ENCODE assay signal across 8 mouse cellular contexts in genomic region chr15:102295633-102296367, GRCm38 (mm10). TPM values are rescaled to one million over a fixed set of nuclear protein-coding genes. Genes with fewer than 3 reads are reported as not detected.
DNase-seq lines count a peak whose midpoint lies in the region; ATAC-seq and TF ChIP-seq lines count a peak whose summit lies in the region.

Gene Espl1 (plus strand): TSS chr15:102296266.

- peak within 1 kb of the TSS; percentile 78 for H3K4me2 ChIP-seq in forebrain, embryonic 11.5 days (ENCODE audit: low read depth, low read length, severe bottlenecking)
- H3K4me2 ChIP-seq in heart, postnatal 0 days (ENCODE audit: low read depth, low read length): peak within 1 kb of the TSS; percentile 100
- peak within 1 kb of the TSS; percentile 75 for H3K4me2 ChIP-seq in liver, embryonic 16.5 days (ENCODE audit: low read depth, low read length)
- H3K4me2 ChIP-seq in neural tube, embryonic 13.5 days: peak within 1 kb of the TSS; percentile 75

- peak within 1 kb of the TSS; percentile 83 for H3K4me3 ChIP-seq in forebrain, embryonic 11.5 days (ENCODE audit: low read depth, low read length)
- H3K4me3 ChIP-seq in heart, postnatal 0 days (ENCODE audit: low read depth, low read length): peak within 1 kb of the TSS; percentile 73
- peak within 1 kb of the TSS; percentile 93 for H3K4me3 ChIP-seq in liver, embryonic 16.5 days (ENCODE audit: low read depth, low read length)
- H3K4me3 ChIP-seq in neural tube, embryonic 13.5 days: peak within 1 kb of the TSS; percentile 47
- H3K4me3 ChIP-seq in testis, adult 2 months (ENCODE audit: control insufficient read depth, low read depth, low read length): peak within 1 kb of the TSS; percentile 87

- DNase-seq in CD8-positive naive resting alpha-beta T cell, adult 2 months (ENCODE audit: low read depth in 2 of 2, low spot score in 2 of 2): peak; percentile 89 to 94
- DNase-seq in c-Kit-positive CD71-negative TER-119-negative erythroid progenitor cells, embryonic 14.5 days (ENCODE audit: low read depth): peak; percentile 94
- peak; percentile 97 for DNase-seq in forebrain, embryonic 11.5 days (ENCODE audit: low spot score)
- peak; percentile 91 for DNase-seq in heart, postnatal 0 days (ENCODE audit: low spot score)
- peak; percentile 97 for DNase-seq in kidney, postnatal 4 days

- no peaks in the 10 kb centered on the region for H3K27me3 ChIP-seq in forebrain, embryonic 11.5 days (ENCODE audit: control insufficient read depth, insufficient read depth, low read length)
- H3K27me3 ChIP-seq in heart, postnatal 0 days (ENCODE audit: control insufficient read depth, insufficient read depth, low read length): no peaks in the 10 kb centered on the region
- no peaks in the 10 kb centered on the region for H3K27me3 ChIP-seq in liver, embryonic 16.5 days (ENCODE audit: control insufficient read depth, insufficient read depth, low read depth, low read length)
- H3K27me3 ChIP-seq in neural tube, embryonic 13.5 days: no peaks in the 10 kb centered on the region
- no peaks in the 10 kb centered on the region for H3K27me3 ChIP-seq in testis, adult 2 months (ENCODE audit: control insufficient read depth, insufficient read depth, low read length)

- TF ChIP-seq CTCF in heart, postnatal 0 days (IDR thresholded peaks at IDR 0.05; ENCODE audit: low read depth): no peak
- TF ChIP-seq CTCF in testis, adult 2 months (IDR thresholded peaks at IDR 0.05; ENCODE audit: control insufficient read depth, insufficient read depth, insufficient replicate concordance, low read depth, low read length): no peak

- WGBS in forebrain, embryonic 11.5 days: 7% methylated on average over 25 of the region's 25 CpGs
- 5% methylated on average over 25 of the region's 25 CpGs for WGBS in heart, postnatal 0 days
- WGBS in liver, embryonic 16.5 days (ENCODE audit: insufficient replicate concordance): 5% methylated on average over 25 of the region's 25 CpGs
- 7% methylated on average over 25 of the region's 25 CpGs for WGBS in neural tube, embryonic 13.5 days

- peak; percentile 98 for ATAC-seq in forebrain, embryonic 11.5 days (replicated peaks; ENCODE audit: low FRiP score)
- peak; percentile 99 for ATAC-seq in heart, postnatal 0 days (ENCODE audit: insufficient read depth, low read depth)
- peak; percentile 99 for ATAC-seq in liver, embryonic 16.5 days (ENCODE audit: low read depth)
- peak; percentile 99 for ATAC-seq in neural tube, embryonic 13.5 days (ENCODE audit: low read depth)

- no peaks in the 10 kb centered on the region for H3K9me3 ChIP-seq in forebrain, embryonic 11.5 days (ENCODE audit: control insufficient read depth, low read length)
- H3K9me3 ChIP-seq in heart, postnatal 0 days (replicated peaks; ENCODE audit: control insufficient read depth, low read length): no peaks in the 10 kb centered on the region
- no peaks in the 10 kb centered on the region for H3K9me3 ChIP-seq in liver, embryonic 16.5 days (replicated peaks; ENCODE audit: control insufficient read depth, low read length)
- no peaks in the 10 kb centered on the region for H3K9me3 ChIP-seq in neural tube, embryonic 13.5 days

- no peak for TF ChIP-seq EP300 in heart, postnatal 0 days (IDR thresholded peaks at IDR 0.05; ENCODE audit: low read depth)

- H3K36me3 ChIP-seq in forebrain, embryonic 11.5 days (ENCODE audit: control insufficient read depth, insufficient read depth, low read length): peaks cover 13% of the 10 kb centered on the region; the same call in 1 of the 2 replicates
- H3K36me3 ChIP-seq in heart, postnatal 0 days (replicated peaks; ENCODE audit: control insufficient read depth, insufficient read depth, low read length): peaks cover 21% of the 10 kb centered on the region
- peaks cover 23% of the 10 kb centered on the region for H3K36me3 ChIP-seq in liver, embryonic 16.5 days (ENCODE audit: control insufficient read depth, insufficient read depth)
- H3K36me3 ChIP-seq in neural tube, embryonic 13.5 days: 0 out of 2 replicates have a peak, but pooled peaks cover 16% of the 10 kb centered on the region
- peaks cover 2% of the 10 kb centered on the region; the same call in 1 of the 2 replicates for H3K36me3 ChIP-seq in testis, adult 2 months (ENCODE audit: control insufficient read depth, insufficient read depth, low read length)

- peak; percentile 80 for TF ChIP-seq POLR2A in testis, adult 2 months (IDR thresholded peaks at IDR 0.05; ENCODE audit: control insufficient read depth, low read depth, low read length)

- 0 out of 2 replicates have a peak within 1 kb of the TSS, but pooled peaks have one; percentile 18 for H3K27ac ChIP-seq in forebrain, embryonic 11.5 days (ENCODE audit: low read depth, low read length)
- no peak within 1 kb of the TSS for H3K27ac ChIP-seq in heart, postnatal 0 days (ENCODE audit: low read depth)
- peak within 1 kb of the TSS; percentile 78 for H3K27ac ChIP-seq in liver, embryonic 16.5 days (ENCODE audit: low read length)
- H3K27ac ChIP-seq in neural tube, embryonic 13.5 days (replicated peaks): peak within 1 kb of the TSS; percentile 52
- peak within 1 kb of the TSS; percentile 70 for H3K27ac ChIP-seq in testis, adult 2 months (ENCODE audit: control insufficient read depth, insufficient read depth, low read depth, low read length)

- H3K9ac ChIP-seq in forebrain, embryonic 11.5 days (ENCODE audit: low read length): peak within 1 kb of the TSS; percentile 69
- H3K9ac ChIP-seq in heart, postnatal 0 days (replicated peaks; ENCODE audit: low read depth, low read length): peak within 1 kb of the TSS; percentile 65
- H3K9ac ChIP-seq in liver, embryonic 16.5 days (ENCODE audit: low read depth, low read length): peak within 1 kb of the TSS; percentile 89
- peak within 1 kb of the TSS; percentile 44 for H3K9ac ChIP-seq in neural tube, embryonic 13.5 days

- peaks cover 5% of the 10 kb centered on the region; the same call in 1 of the 2 replicates for H3K4me1 ChIP-seq in forebrain, embryonic 11.5 days (replicated peaks; ENCODE audit: control insufficient read depth, insufficient read depth, low read length)
- H3K4me1 ChIP-seq in heart, postnatal 0 days (ENCODE audit: control insufficient read depth, insufficient read depth): peaks cover 8% of the 10 kb centered on the region
- peaks cover 8% of the 10 kb centered on the region for H3K4me1 ChIP-seq in liver, embryonic 16.5 days (ENCODE audit: control insufficient read depth, low read depth, low read length)
- peaks cover 9% of the 10 kb centered on the region for H3K4me1 ChIP-seq in neural tube, embryonic 13.5 days (replicated peaks)
- no peaks in the 10 kb centered on the region for H3K4me1 ChIP-seq in testis, adult 2 months (ENCODE audit: control insufficient read depth, insufficient read depth, low read length)

RNA-seq across cellular contexts. Expression of gene Espl1, which starts in this region (rescaled TPM):
- 58.3 and 60.3 TPM in 2 replicates for polyA plus RNA-seq in forebrain, embryonic 11.5 days (2014; fragmentation: Nextera tagmentation; extraction: Ambion mirVana)
- total RNA-seq in heart, postnatal 0 days (2014; rRNA removed; ENCODE audit: low replicate concordance): 11.6 and 15.3 TPM in 2 replicates
- 2.3 and 3.7 TPM in 2 replicates for polyA plus RNA-seq in heart, postnatal 0 days (2015; fragmentation: Nextera tagmentation; extraction: Ambion mirVana)
- 21.2 and 24.8 TPM in 2 replicates for polyA plus RNA-seq in liver, embryonic 16.5 days (2015; fragmentation: Nextera tagmentation; extraction: Ambion mirVana)
- 5.6 and 7.5 TPM in 2 replicates for polyA plus RNA-seq in neural tube, embryonic 13.5 days (2015; fragmentation: Nextera tagmentation; extraction: Ambion mirVana)
- polyA plus RNA-seq in testis, adult 2 months (2012; rRNA removed): 41.4 and 45.3 TPM in 2 replicates
